Mouse (Mus musculus): ENCODE results near the gene Plcb4.

DNA sequence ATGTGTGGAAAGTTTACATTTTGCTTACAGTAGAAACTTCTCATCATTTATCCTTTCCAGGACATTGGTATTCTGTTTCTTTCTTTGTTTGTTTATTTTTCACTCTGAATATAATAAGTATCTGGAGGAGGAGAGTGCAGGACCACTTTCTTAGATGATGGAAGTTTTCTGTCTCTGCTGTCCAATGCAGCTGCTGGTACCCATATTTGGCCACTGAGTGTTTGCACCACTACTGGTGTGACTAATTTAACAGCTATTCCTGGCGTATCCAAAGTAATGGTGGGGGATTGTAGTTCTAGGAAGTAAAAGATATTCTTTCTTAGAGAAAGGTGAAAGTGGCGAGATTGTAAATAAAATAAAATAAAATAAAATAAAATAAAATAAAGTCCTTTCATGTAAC is 21.6 kb upstream of the Plcb4 start:
- TF ChIP-seq CHD1 (IDR thresholded peaks at IDR 0.05; ENCODE audit: low read depth, low read length) (no peak), MAX (IDR thresholded peaks at IDR 0.05; ENCODE audit: low read length) (no peak), ELF1 (IDR thresholded peaks at IDR 0.05; ENCODE audit: low read depth, low read length) (no peak)

Measured in CH12.LX (cell line).